Mouse (Mus musculus): ENCODE data around the gene Timm29. TPM values are rescaled to one million over a fixed set of nuclear protein-coding genes. Genes with fewer than 3 reads are reported as not detected.

The Timm29 gene
- total and polyA plus RNA-seq, 2 experiments from 2014 or later: 23.2 to 44.6 TPM

GRCm38 (mm10) chr9:21617066-21617465 is 24.5 kb downstream of the Timm29 start:
- H3K4me2 ChIP-seq (ENCODE audit: low read depth, low read length): peak overlapping the region; percentile 70
- no peaks in the 10 kb centered on the region for H3K27me3 ChIP-seq (ENCODE audit: control insufficient read depth, insufficient read depth, low read length)
- H3K9ac ChIP-seq (replicated peaks; ENCODE audit: low read depth, low read length): peak overlapping the region; percentile 87
- H3K4me1 ChIP-seq (ENCODE audit: control insufficient read depth, insufficient read depth): peaks cover 14% of the 10 kb centered on the region
- ATAC-seq (ENCODE audit: insufficient read depth, low read depth): no peak
- 7% methylated on average over 10 of the region's 10 CpGs for WGBS
- no peaks in the 10 kb centered on the region for H3K36me3 ChIP-seq (replicated peaks; ENCODE audit: control insufficient read depth, insufficient read depth, low read length)
- no peaks in the 10 kb centered on the region for H3K9me3 ChIP-seq (replicated peaks; ENCODE audit: control insufficient read depth, low read length)
- peak overlapping the region; percentile 74 for H3K4me3 ChIP-seq (ENCODE audit: low read depth, low read length)
- H3K27ac ChIP-seq (ENCODE audit: low read depth): peak overlapping the region; percentile 93
- TF ChIP-seq CTCF (IDR thresholded peaks at IDR 0.05; ENCODE audit: low read depth) (no peak), EP300 (IDR thresholded peaks at IDR 0.05; ENCODE audit: low read depth) (no peak)
- DNase-seq (ENCODE audit: low spot score): peak; percentile 10

- ATAC-seq (ENCODE audit: insufficient read depth, low read depth) (no peak), DNase-seq (ENCODE audit: low spot score) (no peak)
- no peaks in the 10 kb centered on the region for H3K9me3 ChIP-seq (replicated peaks; ENCODE audit: control insufficient read depth, low read length)
- no peak for TF ChIP-seq EP300 (IDR thresholded peaks at IDR 0.05; ENCODE audit: low read depth)
- TF ChIP-seq CTCF (IDR thresholded peaks at IDR 0.05; ENCODE audit: low read depth): no peak
- H3K4me1 ChIP-seq (ENCODE audit: control insufficient read depth, insufficient read depth): peaks cover 14% of the 10 kb centered on the region
- H3K4me2 ChIP-seq (ENCODE audit: low read depth, low read length): no peak overlapping the region
- no peak overlapping the region for H3K27ac ChIP-seq (ENCODE audit: low read depth)
- H3K36me3 ChIP-seq (replicated peaks; ENCODE audit: control insufficient read depth, insufficient read depth, low read length): no peaks in the 10 kb centered on the region
- WGBS: 80% methylated on average over 4 of the region's 4 CpGs
- no peak overlapping the region for H3K9ac ChIP-seq (replicated peaks; ENCODE audit: low read depth, low read length)
- H3K4me3 ChIP-seq (ENCODE audit: low read depth, low read length): no peak overlapping the region
- H3K27me3 ChIP-seq (ENCODE audit: control insufficient read depth, insufficient read depth, low read length): no peaks in the 10 kb centered on the region
Measured at GRCm38 (mm10) chr9:21620229-21620628, 27.7 kb downstream of the Timm29 start.

- peaks cover 7% of the 10 kb centered on the region for H3K4me1 ChIP-seq (ENCODE audit: control insufficient read depth, insufficient read depth)
- WGBS: 100% methylated on average over 1 of the region's 1 CpGs
- H3K27me3 ChIP-seq (ENCODE audit: control insufficient read depth, insufficient read depth, low read length): no peaks in the 10 kb centered on the region
- TF ChIP-seq CTCF (IDR thresholded peaks at IDR 0.05; ENCODE audit: low read depth) (no peak), EP300 (IDR thresholded peaks at IDR 0.05; ENCODE audit: low read depth) (no peak)
- no peak overlapping the region for H3K9ac ChIP-seq (replicated peaks; ENCODE audit: low read depth, low read length)
- H3K9me3 ChIP-seq (replicated peaks; ENCODE audit: control insufficient read depth, low read length): no peaks in the 10 kb centered on the region
- no peak overlapping the region for H3K4me3 ChIP-seq (ENCODE audit: low read depth, low read length)
- DNase-seq (ENCODE audit: low spot score) (no peak), ATAC-seq (ENCODE audit: insufficient read depth, low read depth) (no peak)
- no peak overlapping the region for H3K4me2 ChIP-seq (ENCODE audit: low read depth, low read length)
- H3K36me3 ChIP-seq (replicated peaks; ENCODE audit: control insufficient read depth, insufficient read depth, low read length): no peaks in the 10 kb centered on the region
- H3K27ac ChIP-seq (ENCODE audit: low read depth): no peak overlapping the region
Measured at GRCm38 (mm10) chr9:21622676-21623075, 30.2 kb downstream of the Timm29 start.

- Histone ChIP-seq H3K36me3 (replicated peaks; ENCODE audit: control insufficient read depth, insufficient read depth, low read length) (no peaks in the 10 kb centered on the region), H3K4me3 (ENCODE audit: low read depth, low read length) (no peak overlapping the region), H3K9ac (replicated peaks; ENCODE audit: low read depth, low read length) (0 out of 2 replicates have a peak overlapping the region, but pooled peaks have one; percentile 20), H3K27ac (ENCODE audit: low read depth) (peak overlapping the region; percentile 51; the same call in 1 of the 2 replicates), H3K4me2 (ENCODE audit: low read depth, low read length) (no peak overlapping the region), H3K27me3 (ENCODE audit: control insufficient read depth, insufficient read depth, low read length) (no peaks in the 10 kb centered on the region), H3K4me1 (ENCODE audit: control insufficient read depth, insufficient read depth) (no peaks in the 10 kb centered on the region), H3K9me3 (replicated peaks; ENCODE audit: control insufficient read depth, low read length) (no peaks in the 10 kb centered on the region)
- WGBS: 80% methylated on average over 10 of the region's 10 CpGs
- TF ChIP-seq CTCF (IDR thresholded peaks at IDR 0.05; ENCODE audit: low read depth): no peak
- TF ChIP-seq EP300 (IDR thresholded peaks at IDR 0.05; ENCODE audit: low read depth): no peak
- no peak for ATAC-seq (ENCODE audit: insufficient read depth, low read depth)
- no peak for DNase-seq (ENCODE audit: low spot score)
Measured at GRCm38 (mm10) chr9:21625342-21626339, 33.1 kb downstream of the Timm29 start.

GRCm38 (mm10) chr9:21626571-21626970 is 34.0 kb downstream of the Timm29 start:
- DNase-seq (ENCODE audit: low spot score): no peak
- Histone ChIP-seq H3K4me2 (ENCODE audit: low read depth, low read length) (no peak overlapping the region), H3K36me3 (replicated peaks; ENCODE audit: control insufficient read depth, insufficient read depth, low read length) (no peaks in the 10 kb centered on the region), H3K27ac (ENCODE audit: low read depth) (no peak overlapping the region), H3K9me3 (replicated peaks; ENCODE audit: control insufficient read depth, low read length) (no peaks in the 10 kb centered on the region), H3K4me3 (ENCODE audit: low read depth, low read length) (no peak overlapping the region), H3K4me1 (ENCODE audit: control insufficient read depth, insufficient read depth) (no peaks in the 10 kb centered on the region), H3K9ac (replicated peaks; ENCODE audit: low read depth, low read length) (no peak overlapping the region), H3K27me3 (ENCODE audit: control insufficient read depth, insufficient read depth, low read length) (no peaks in the 10 kb centered on the region)
- ATAC-seq (ENCODE audit: insufficient read depth, low read depth): no peak
- TF ChIP-seq EP300 (IDR thresholded peaks at IDR 0.05; ENCODE audit: low read depth) (no peak), CTCF (IDR thresholded peaks at IDR 0.05; ENCODE audit: low read depth) (peak; percentile 41)

Data from heart, postnatal 0 days (tissue).